Mouse (Mus musculus): ENCODE measurements around the gene Nup50.
A peak's percentile ranks its signal among the peaks of the same experiment; 100 is the strongest.
"Not testable (repeated sequence)": the region's sequence is repeated elsewhere in the genome, so short reads cannot be mapped to it uniquely, and the experiment has no call there.

The Nup50 gene

DNA sequence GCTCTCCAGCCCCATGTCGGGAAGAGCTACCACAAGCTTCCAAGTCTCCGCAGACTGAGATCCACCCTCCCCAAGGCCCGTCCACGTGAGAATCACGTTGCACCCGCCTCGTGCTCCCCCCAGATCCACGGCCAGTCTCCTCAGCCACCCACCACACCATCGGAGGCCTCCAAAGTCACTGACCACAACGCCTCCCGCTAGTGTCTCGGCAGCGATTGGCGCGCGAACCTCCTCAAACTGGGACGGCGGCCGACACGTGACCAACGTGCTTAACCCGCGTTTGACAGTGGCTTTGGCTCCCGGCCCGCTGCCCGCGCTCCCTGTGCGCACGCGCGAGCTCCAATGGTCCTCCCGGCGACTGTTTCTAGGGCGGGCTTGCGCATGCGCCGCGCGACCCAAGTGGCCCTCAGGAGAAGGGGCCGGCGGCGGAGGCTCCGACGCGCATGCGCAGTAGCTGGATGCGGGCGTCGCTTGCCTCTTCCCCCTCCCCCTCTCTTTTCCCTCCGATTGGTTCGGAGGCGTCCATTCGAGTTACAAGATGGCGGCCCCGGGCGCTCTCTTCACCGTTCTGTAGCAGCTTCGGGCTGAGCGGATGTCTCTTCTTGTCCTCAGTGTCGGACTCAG is at the start of gene Nup50:
Gene Nup50, plus strand, starts transcription at position 528 of the 624 bp plus-strand sequence.
- peak; percentile 100 for DNase-seq (ENCODE audit: low spot score)

DNA sequence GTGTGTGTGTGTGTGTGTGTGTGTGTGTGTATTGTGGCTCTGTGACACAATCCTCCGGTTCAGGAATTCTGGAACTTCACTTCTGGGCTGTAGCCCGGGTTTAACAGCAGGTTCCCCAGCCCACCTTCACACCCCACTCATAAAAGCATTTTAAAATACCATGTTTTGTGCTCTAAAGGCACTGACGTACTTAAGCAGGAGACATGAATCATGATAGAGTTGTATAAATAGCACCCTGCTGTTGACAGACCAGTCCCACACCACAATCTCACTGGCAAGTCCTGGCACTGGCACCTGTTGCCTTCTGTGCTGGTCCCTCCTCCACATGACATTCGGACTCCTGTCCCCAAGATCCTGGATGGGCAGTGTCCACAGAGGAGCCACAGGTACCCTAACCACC is 49.3 kb upstream of the Nup50 start:
- no peak for DNase-seq (ENCODE audit: low spot score)

DNA sequence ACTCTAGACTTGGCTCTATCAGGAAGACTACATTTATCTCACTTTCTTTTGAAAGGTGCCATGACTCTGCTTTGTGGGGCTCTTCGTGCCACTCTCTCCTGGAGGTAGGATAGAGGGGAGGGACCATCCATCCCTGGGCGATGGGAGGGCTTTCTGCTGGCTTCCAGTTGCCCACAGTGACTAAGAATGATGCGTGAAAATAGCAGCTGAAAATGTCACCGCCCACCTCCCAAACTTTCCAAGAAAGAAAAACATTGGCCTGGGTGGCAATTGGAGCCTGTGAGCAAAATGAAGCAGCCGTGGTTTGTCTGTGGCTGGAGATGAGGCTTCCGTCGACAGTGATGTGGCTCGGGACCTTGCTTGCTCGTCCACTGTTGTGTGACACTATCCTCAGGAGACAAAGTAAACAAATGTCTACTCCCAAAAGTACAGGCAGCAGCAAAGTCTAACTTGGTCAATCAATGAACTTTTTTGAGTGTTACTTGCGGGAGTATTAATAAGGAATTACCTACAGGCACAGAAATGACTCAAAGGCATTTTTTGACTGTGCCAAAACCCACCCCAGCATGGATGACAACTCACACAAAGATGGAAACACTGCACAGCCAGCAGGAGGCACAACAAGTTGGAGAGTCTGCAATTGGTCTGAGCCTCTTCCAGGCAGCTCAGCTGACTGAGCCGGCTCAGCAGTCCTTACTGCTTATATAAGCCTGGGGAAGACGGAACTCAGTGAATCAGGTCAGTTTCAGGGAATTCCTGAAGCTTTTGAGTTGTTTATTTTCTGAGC is 46.0 kb upstream of the Nup50 start:
- no peak for DNase-seq (ENCODE audit: low spot score)

DNA sequence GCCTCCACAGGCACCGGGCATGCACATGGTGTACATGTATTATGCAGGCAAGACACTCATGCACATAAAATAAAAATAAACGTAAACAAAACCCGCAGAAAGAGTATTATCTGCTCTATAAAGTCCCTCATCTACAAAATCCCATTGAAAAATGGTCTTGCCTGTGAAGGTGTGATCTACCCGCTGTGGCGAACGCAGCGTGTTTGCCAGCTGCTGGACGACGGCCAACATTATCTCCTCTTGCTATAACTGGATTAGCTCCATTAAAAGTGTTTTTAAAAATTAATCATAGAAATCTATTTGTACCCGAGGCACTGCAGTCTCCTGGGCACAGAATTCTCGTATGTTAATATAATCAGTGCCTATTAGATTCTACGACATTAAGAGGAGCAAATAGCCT is 35.1 kb upstream of the Nup50 start:
- no peak for DNase-seq (ENCODE audit: low spot score)

DNA sequence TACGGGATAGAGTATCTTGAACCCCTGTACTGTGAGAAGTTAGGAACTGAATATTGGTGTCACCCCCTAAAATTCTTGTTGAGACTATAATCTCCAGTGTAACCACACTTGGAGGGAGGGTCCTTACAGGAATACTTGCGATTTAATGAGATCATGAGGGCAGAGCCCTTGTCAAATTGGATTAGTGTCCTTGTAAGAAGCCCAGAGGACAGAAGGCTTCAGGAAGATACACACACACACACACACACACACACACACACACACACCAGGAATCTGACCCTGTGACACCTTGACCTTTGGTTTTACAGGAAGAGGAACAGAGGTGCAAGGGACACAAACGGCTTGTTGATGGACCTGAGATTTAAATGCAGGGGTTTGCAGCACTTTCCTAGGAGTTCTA is 32.0 kb upstream of the Nup50 start:
- peak; percentile 64 for DNase-seq (ENCODE audit: low spot score)

DNA sequence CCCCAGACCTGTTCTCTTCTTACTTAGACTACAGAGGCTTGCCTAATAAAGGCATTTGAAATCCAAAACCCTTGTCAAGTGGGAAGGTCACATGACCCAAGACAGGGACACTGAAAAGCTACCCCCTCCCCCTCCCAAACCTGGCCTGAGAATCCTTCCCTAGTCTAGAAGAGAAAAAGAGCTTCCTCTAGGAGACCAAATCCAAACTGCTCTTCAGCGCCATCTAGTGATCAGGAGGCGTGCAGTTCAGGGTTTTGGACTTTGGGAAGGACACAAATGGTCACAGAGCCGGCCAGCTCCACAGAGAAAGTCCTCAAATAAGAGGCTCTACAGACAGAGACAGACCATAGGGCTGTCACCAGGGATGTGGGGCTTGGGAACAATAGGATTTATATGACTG is 31.6 kb upstream of the Nup50 start:
- peak; percentile 92 for DNase-seq (ENCODE audit: low spot score)

DNA sequence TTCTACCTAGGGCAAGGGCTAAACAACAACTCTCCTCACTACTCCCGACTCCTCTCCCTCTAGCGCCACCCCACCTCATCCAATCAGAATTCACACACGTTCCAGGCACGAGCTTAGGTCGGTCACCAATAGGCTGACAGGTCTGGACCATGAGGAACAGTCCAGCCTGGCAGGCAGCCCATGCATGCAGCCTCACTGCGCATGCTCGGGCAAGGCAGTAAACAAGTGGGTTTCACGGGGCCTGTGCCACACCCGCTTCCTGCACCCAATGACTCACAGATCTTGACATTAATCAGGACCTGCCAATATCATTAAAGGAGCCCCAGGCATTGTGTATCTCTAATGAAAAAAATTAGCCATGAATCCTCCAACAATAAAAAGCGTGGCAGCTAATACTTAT is 27.0 kb upstream of the Nup50 start:
- DNase-seq (ENCODE audit: low spot score): not testable (repeated sequence)

DNA sequence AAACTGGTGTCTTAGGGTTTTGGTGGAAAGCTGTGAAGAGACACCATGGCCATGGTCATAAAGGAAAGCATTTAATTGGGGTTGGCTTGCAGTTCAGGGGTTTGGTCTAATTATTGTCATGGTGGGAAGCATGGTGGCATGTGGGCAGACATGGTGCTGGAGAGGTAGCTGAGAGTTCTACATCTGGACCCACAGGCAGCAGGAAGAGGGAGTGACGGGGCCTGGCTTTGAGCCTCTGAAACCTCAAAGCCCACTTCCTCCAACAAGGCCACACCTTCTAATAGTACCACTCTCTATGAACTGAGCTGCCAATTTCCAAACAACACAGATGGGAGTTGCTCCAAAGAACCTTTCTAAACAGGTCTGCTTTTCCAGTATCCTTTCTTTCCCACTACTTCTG is 26.5 kb upstream of the Nup50 start:
- no peak for DNase-seq (ENCODE audit: low spot score)

DNA sequence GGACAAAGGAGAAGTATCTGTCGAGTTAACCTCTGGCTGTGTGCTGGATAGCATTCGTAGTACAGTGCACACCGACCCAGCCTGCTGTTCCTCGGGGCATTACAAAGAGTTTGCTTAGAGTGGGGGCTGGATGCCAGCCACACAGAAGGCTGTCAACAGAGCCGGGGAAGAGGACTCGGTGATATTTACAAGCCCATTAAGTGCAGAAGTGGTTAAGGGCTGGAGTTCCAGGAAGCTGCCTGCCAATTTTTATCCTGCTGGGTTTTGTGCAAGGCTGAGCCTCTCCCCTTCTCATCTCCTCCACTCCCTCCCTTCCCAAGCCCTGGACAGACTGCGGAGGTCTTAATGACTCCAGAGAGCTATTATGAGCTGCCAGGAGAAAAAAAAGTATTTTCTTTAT is 25.1 kb upstream of the Nup50 start:
- DNase-seq (ENCODE audit: low spot score): no peak

DNA sequence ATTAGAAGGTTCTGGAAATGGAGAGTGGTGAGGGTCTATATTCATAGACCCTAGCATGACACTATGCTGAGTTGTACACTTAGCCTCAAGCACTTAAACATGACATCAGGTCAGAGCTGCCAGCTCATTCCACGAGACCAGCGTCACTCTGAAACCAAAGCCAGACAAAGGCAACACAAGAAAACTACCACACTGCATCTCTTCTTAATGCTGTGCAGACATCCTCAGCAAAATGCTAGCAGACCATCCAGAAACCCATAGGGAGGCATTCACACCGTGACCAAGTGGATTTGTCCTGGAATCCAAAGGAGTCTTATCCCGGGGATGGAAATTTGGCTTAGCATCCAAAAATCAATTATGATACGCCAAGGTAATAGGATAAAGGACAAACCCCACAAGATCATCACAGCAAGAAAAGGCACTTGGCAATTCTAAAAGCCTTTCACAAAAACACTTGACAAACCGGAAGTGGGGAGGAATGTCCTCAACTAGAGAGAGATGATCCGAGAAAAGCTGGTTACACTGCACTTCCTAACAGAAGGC is 19.3 kb upstream of the Nup50 start:
- DNase-seq (ENCODE audit: low spot score): no peak

DNA sequence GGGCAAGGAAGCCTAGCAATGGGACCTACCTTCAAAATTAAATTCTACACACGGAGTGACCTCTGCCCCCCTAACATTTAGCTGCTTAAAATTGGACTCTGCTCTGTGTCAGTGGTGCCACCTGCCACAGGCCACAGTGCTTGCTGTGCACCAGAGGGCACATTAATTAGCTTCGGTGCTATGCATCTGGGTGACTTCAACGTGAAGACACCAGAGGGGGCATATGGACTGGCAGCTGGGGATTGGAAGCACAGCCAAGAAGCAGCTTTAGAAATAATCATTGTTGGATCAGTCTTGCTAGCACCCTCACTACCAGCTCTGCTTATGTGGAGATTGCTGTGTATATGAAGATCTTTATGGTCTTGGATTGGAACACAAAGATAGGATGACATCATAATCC is 10.0 kb upstream of the Nup50 start:
- no peak for DNase-seq (ENCODE audit: low spot score)

DNA sequence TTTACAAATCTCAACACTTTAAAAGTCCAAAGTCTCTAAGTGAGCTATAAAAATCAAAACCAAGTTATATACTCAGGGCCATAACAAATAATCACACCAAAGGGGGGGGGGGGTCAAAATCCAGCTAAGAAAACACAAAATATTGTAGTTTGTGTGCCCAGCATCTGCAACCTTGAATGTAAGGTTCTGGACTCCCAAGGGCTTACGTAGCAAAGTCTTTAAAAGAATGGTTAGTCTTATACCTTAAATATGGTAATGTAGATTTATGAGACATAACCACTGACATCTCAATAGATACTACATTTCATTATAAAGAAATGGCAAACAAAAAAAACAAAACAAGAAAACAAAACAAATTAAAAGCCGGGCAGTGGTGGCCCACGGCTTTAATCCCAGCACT is 3.3 kb upstream of the Nup50 start, which contains the start of gene Gm29666:
Gene Gm29666, minus strand, starts transcription at position 101 of the 400 bp plus-strand sequence.
- DNase-seq (ENCODE audit: low spot score): no peak

DNA sequence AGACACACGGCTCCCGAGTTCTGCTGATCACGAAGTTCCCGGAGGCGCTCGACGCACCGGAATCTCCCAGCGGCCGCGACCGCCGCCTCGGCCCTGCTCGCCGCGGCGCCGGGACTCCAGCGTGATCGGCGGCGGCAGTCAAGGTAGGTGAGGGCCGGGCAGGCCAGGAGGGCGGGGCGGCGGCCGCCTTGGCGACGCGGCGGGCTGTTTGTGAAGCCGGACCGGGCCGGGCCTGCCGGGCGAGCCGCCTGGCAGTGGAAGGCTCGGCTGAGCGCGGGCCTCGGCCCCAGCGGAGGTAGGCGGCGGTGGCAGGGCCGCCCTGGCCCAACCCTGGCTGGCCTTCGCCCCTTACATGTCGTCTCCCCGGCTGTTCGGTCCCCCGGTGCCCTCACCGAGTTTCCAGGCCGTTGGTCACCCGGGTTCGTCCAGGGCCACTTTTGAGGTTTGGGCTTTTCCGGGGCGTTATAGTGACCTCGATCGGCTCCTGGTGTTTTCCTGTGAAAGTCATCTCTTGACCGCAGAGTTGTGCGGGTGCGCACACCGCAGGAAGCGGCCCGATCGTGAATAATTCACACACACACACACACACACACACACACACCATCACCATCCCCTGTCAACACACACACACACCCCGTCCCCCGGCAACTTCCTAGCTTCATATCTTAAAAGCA is 434 bp downstream of the Nup50 start:
- DNase-seq (ENCODE audit: low spot score): no peak

DNA sequence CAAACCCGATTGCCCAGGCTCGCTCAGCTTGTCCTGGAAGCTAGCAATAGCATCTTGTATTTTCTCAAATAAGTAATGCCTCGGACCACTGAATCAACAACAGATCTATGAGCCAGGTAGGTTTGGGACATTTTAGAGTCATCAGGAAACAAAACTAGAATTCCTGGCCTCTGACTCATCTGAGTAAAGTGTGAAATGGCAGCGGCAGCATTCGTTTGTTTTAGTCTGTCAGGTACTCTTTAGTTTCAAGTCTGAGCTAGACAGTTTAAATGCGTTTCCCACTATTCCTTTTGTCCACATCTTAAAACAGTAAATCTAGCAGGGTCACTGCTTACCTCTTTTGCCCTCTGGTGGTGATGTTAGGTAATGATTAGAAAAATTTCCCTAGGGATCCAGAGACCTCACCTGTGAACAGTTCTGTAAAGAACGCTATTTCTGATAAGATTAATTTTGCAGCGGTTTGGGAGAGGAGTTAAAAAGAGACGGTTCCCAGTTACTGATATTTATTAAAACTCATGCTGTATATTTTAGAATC is 1.6 kb downstream of the Nup50 start:
- peak; percentile 88 for DNase-seq (ENCODE audit: low spot score)

DNA sequence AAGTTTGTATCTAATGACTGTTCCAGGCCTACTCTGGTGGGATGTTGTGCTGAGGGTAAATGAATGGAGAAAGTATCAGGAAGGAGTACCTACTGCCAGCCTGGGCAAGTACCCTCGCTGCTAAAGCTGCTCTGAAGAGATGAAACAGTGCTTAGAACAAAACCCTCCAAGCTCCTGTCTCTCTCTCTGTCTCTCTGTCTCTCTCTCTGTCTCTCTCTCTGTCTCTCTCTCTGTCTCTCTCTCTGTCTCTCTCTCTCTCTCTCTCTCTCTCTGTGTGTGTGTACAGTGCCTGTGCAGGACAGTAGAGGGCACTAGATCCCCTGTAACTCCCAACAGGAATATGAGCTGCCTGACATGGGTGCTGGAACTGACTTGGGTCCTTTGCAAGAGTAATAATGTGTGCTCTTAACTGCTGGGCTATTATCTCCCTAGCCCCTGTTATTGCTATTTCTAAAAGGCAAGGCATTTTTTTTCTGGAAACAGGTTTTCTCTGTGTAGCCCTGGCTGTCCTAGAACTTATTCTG is 2.3 kb downstream of the Nup50 start:
- DNase-seq (ENCODE audit: low spot score): peak; percentile 41

DNA sequence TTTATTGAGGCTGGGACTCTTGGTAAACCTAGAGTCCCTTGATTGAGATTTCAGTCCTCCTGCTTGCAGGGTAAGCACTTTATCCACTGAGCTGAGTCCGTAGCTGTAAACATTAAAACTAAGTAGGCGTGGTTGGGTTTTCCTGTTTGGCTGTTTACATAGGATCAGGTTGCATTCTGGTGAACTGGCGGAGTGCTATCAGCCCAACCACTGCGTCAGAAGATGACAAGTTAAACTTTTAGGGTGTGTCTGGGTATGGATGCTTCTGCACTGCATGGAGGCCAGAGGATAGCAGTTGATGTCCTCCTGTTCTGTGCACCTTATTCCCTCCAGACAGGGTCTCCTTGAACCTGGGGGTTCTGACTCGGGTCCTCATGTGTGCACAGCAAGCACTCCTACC is 9.1 kb downstream of the Nup50 start:
- no peak for DNase-seq (ENCODE audit: low spot score)

DNA sequence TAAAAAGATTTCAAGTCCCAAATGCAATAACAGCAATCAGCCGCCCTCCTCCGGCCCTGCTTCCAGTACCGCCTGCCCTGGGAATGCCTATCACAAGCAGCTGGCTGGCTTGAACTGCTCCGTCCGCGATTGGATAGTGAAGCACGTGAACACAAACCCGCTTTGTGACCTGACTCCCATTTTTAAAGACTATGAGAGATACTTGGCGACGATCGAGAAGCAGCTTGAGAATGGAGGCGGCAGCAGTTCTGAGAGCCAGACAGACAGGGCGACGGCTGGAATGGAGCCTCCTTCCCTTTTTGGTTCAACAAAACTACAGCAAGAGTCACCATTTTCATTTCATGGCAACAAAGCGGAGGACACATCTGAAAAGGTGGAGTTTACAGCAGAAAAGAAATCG is 11.7 kb downstream of the Nup50 start:
- DNase-seq (ENCODE audit: low spot score): no peak

DNA sequence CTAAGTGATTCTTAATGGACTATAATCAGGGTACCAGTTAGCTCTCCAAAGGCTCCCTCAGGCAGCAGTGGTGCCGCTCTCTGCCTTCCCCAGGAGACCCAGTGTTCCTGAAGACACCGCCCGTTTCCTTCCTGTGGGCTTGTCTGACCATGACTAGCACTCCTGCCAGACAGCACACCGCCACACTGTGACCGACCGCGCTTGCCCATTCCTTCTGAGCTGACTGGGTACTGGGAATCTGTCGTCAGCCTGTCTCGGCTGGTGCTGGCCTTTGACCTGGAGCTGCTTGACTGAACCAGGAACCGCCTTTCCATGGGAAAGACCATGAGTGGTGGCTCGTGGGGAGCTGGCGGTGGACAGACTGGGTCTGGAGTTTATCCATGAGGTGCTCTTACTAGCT is 16.9 kb downstream of the Nup50 start:
- DNase-seq (ENCODE audit: low spot score): no peak

DNA sequence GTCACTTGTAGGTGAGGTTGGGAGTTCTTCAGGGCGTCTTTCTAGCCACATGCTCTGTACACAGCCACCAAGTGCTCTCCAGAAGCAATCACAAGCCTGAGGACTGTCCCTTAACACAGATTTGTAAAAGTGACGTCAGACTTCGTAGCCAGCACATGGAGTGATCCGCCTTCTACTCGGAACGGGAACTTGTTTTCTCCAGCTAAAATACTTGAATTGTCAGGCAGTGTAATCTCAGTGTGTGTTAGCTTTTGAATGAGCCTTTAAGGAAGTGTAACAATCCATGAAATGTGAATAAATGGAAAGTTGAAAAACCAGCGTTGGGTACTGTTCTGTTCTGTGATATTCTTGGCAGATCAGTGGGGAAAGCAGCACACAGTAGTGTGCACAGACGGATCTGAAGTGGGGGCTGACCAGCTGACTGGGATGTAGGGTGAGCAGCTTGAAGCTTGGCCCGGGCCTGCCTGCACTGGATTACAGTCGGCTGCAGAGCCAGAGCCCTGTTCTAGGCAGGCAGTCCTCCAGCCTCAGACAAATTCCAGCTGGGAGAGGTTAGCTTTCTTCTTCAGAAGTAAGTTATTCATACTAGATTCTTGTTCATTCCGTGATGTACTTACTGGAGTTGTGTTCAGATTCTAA is 19.6 kb downstream of the Nup50 start:
- no peak for DNase-seq (ENCODE audit: low spot score)

DNA sequence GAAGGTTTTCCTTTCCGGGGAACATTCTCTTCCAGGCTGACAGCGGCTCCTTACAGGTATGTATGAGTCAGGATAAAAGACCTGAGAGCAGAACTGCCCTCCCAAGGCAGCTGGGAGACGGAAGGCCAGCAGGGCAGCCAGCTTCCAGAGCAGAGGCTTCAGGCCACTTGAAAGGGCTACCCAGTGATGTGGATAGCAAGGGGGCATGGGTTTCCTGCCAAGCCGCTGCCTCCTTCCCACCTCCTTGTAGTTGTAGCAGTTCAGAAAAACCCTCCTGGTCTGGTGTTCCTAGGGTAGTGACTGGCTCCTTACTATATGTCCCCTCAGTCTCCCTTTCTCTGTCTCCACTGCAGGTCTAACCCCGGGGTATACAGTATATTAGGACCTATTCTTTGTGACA is 21.1 kb downstream of the Nup50 start:
- DNase-seq (ENCODE audit: low spot score): no peak

DNA sequence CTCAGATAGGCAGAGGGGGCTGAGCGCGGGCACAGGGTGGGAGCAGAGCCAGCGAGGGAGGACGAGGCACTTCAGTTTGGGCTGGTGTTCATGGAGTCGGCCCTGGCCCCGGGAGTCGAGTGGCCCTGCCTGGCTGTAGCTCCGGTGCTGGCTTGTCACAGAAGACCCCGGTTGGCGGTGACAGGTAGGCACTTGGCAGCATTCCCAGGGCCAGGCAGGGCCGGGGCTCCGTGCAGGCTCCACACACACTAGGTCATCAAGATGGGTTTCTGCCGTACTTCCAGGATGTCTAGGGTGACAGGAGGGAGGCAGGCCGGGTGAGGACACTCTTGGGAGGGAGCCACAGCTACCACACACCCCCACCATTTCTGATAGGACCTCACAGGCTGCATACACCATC is 25.8 kb downstream of the Nup50 start:
- DNase-seq (ENCODE audit: low spot score): no peak

DNA sequence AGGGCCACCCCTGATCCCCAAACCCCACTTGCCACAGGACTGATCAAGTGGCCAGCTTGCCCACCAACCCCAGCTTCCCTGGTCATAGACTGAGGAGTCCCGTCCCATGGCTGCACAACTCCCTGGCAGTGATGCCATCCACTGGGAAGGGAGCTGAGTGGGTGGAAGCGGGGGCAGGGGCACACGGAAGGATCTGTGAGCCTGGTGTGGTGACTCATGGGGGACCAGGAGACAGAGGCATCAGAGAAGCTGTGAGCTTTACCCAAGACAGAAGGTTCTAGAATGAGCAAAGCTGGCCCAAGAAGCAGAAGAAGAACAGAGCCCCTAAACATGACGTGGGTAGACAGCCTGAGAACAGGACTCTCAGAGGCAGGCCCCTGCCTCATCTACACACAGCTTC is 26.8 kb downstream of the Nup50 start:
- DNase-seq (ENCODE audit: low spot score): no peak

Measured in retina, embryonic 14.5 days (tissue).